Mouse (Mus musculus) erythroblast, embryonic 14.5 days (primary cell): ENCODE results near the gene Nuak2.

ENCODE experiments used
- GATA1 ChIP-seq: IDR thresholded peaks from 2 replicates; pipeline ENCODE4 v1.6.1; 2012; ENCODE audit warnings: low read length, inconsistent platforms, mixed read lengths
- TAL1 ChIP-seq: IDR thresholded peaks from 3 replicates; pipeline ENCODE4 v1.6.1; 2012; ENCODE audit warnings: low read length, inconsistent platforms, mixed read lengths

DNA sequence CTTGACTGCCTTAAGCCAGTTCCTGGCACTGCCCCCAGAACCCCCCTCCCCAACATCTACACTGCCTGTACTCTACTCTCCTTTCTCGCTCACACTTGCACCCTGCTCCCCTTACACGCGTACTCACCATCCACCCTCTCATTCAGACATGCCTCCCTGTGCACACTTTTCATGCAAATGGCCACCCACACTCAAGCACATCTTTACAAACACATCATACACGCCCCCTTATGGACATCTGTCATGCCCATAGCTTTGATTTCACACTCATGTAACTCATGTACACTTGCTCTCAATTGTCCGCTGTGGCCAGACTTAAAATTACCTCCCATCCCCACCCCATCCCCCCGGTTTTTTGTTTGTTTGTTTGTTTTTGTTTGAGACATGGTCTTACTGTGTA is 8.0 kb upstream of the Nuak2 start:
- TF ChIP-seq GATA1 (no peak), TAL1 (no peak)
